Mouse (Mus musculus) CH12.LX (cell line): ENCODE data around the gene Pex1. TPM values are rescaled to one million over a fixed set of nuclear protein-coding genes. Genes with fewer than 3 reads are reported as not detected.
A peak's percentile ranks its signal among the peaks of the same experiment; 100 is the strongest.

ENCODE experiments used
- DNase-seq: peaks from one replicate; pipeline ENCODE4 v3.0.0-alpha.2; 2013; ENCODE audit errors: extremely low read depth
- H3K27ac ChIP-seq: 2 replicates; pipeline ENCODE4 v1.5.1; 2012; ENCODE audit warnings: low read depth, mild to moderate bottlenecking, control low read depth, moderate library complexity; ENCODE audit not compliant: insufficient read depth
- H3K27me3 ChIP-seq: replicated peaks from 2 replicates; pipeline ENCODE3; 2012; ENCODE audit warnings: inconsistent platforms
- H3K36me3 ChIP-seq, 2 experiments: replicated peaks in 1 of 2; 2 replicates each; pipeline versions ENCODE3 to v1.6.1; 2012; ENCODE audit warnings: inconsistent platforms in 1 of 2, low read length in 1 of 2, mild to moderate bottlenecking in 1 of 2, mixed read lengths in 1 of 2, moderate library complexity in 1 of 2; ENCODE audit not compliant: control insufficient read depth in 1 of 2, insufficient read depth in 1 of 2
- H3K4me1 ChIP-seq, 2 experiments: 2 replicates each; pipeline ENCODE4 v1.6.1; 2012; ENCODE audit warnings: inconsistent platforms in 1 of 2, moderate library complexity in 1 of 2; ENCODE audit not compliant: insufficient read depth in 2 of 2, control insufficient read depth in 1 of 2
- H3K4me2 ChIP-seq: 2 replicates; pipeline ENCODE4 v1.6.1; 2012; ENCODE audit warnings: low read depth, mild to moderate bottlenecking, control low read depth; ENCODE audit not compliant: poor library complexity, insufficient read depth, severe bottlenecking
- H3K4me3 ChIP-seq, 3 experiments: fragments of 150-350 bp in 1 of 3; sonication (generic) in 1 of 3; replicated peaks in 1 of 3; 2 replicates each; pipeline versions ENCODE3 to v1.5.1; 2011 to 2012; ENCODE audit warnings: low read depth in 2 of 3, low read length in 2 of 3, mild to moderate bottlenecking in 2 of 3, moderate library complexity in 2 of 3, control low read depth in 1 of 3, improper control_type of control experiment in 1 of 3, inconsistent platforms in 1 of 3, mixed read lengths in 1 of 3; ENCODE audit not compliant: poor library complexity in 1 of 3
- H3K79me2 ChIP-seq: replicated peaks from 2 replicates; pipeline ENCODE4 v1.6.1; 2012; ENCODE audit warnings: mild to moderate bottlenecking, moderate library complexity; ENCODE audit not compliant: control insufficient read depth, poor library complexity, insufficient read depth, severe bottlenecking; ENCODE audit errors: extremely low read depth
- H3K9ac ChIP-seq: 2 replicates; pipeline ENCODE4 v1.6.1; 2012; ENCODE audit warnings: low read depth, mild to moderate bottlenecking, control low read depth, moderate library complexity; ENCODE audit not compliant: insufficient read depth
- H3K9me3 ChIP-seq: replicated peaks from 2 replicates; pipeline ENCODE3; 2012; ENCODE audit warnings: low read length, inconsistent platforms, mixed read lengths
- CHD1 ChIP-seq: IDR thresholded peaks from 2 replicates; pipeline ENCODE4 v1.6.1; 2012; ENCODE audit warnings: low read depth, low read length, improper control_type of control experiment, inconsistent platforms
- E2F4 ChIP-seq: IDR thresholded peaks from 2 replicates; pipeline ENCODE4 v1.6.1; 2011; ENCODE audit warnings: low read depth, low read length, improper control_type of control experiment; ENCODE audit not compliant: insufficient replicate concordance
- ELF1 ChIP-seq: IDR thresholded peaks from 2 replicates; pipeline ENCODE4 v1.6.1; 2014; ENCODE audit warnings: low read depth, mild to moderate bottlenecking, inconsistent platforms, low read length, improper control_type of control experiment
- MAFK ChIP-seq: IDR thresholded peaks from 2 replicates; pipeline ENCODE4 v1.6.1; 2011; ENCODE audit warnings: low read length, improper control_type of control experiment; ENCODE audit not compliant: insufficient replicate concordance
- MEF2A ChIP-seq: IDR thresholded peaks from 2 replicates; pipeline ENCODE4 v1.6.1; 2014; ENCODE audit warnings: low read depth, mild to moderate bottlenecking, inconsistent platforms, low read length, improper control_type of control experiment, borderline replicate concordance
- NRF1 ChIP-seq: IDR thresholded peaks from 2 replicates; pipeline ENCODE4 v1.6.1; 2014; ENCODE audit warnings: low read depth, mild to moderate bottlenecking, inconsistent platforms, low read length, improper control_type of control experiment, moderate library complexity
- SMC3 ChIP-seq: IDR thresholded peaks from 2 replicates; pipeline ENCODE4 v1.6.1; 2011; ENCODE audit warnings: low read depth, low read length, improper control_type of control experiment
- USF2 ChIP-seq: conservative IDR thresholded peaks from 2 replicates; pipeline ENCODE4 v1.6.1; 2011; ENCODE audit warnings: low read depth, low read length, improper control_type of control experiment
- ZMIZ1 ChIP-seq: IDR thresholded peaks from 2 replicates; pipeline ENCODE4 v1.6.1; 2012; ENCODE audit warnings: low read depth, mild to moderate bottlenecking, inconsistent platforms, low read length, improper control_type of control experiment
- ZNF384 ChIP-seq: IDR thresholded peaks from 2 replicates; pipeline ENCODE4 v1.6.1; 2012; ENCODE audit warnings: low read depth, low read length, improper control_type of control experiment, inconsistent platforms
- dilution Hi-C: fragments of 300-500 bp; cut with MboI; formaldehyde crosslinking; loops from 2 replicates; pipeline ENCODE4 v1.14.3; 2020; ENCODE audit warnings: low sequenced_read_pairs; ENCODE audit not compliant: extremely low pct_unique_long_range_greater_than_20kb, extremely low pct_ligation_motif_present
- in situ Hi-C: fragments of 300-500 bp; cut with MboI; formaldehyde crosslinking; loops from 3 replicates; pipeline ENCODE4 v1.14.3; 2019; ENCODE audit warnings: low sequenced_read_pairs, low pct_ligation_motif_present, low pct_unique_long_range_greater_than_20kb, mixed read lengths
- polyA plus RNA-seq: library from polyadenylated mRNA; unstranded; fragments of >175 nt; gene quantifications from 2 replicates; pipeline ENCODE4 v1.2.1, GENCODE M21; 2012; ENCODE audit warnings: low read depth; ENCODE audit not compliant: insufficient read length
- total RNA-seq, 2 experiments: library from RNA; depleted of rRNA; stranded (reverse); fragments of 300-350 nt in 1 of 2; fragments of >200 nt in 1 of 2; gene quantifications; 2 replicates each; pipeline ENCODE4 v1.2.3; 2012 to 2014

Pex1 gene
- total and polyA plus RNA-seq, 3 experiments: 8.4 to 14.4 (median 11.2) TPM

DNA sequence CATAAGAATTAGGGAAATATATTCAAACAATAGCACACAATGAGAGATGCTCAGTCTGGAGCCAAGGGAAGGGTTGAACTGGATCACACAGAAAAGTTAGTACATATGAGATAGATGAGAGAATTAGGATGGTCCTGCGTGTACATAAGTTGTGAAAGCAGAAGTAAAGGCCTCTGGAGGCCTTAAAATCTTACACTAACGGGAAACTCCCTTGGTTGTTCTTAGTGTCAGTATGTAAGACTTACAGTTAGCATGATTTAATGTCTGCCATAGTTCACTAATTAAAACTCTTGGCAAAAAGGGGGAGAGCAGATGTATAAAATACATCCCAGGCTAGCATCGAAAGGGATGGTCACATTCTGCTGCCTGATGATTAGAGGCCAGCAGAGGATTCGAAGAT is 57.9 kb downstream of the Pex1 start:
- Histone ChIP-seq H3K4me2 (no peak overlapping the region), H3K27me3 (no peaks in the 10 kb centered on the region), H3K4me1 (peaks cover 0 to 15% of the 10 kb centered on the region in 2 experiments; a peak in 2 of 4 replicates), H3K27ac (no peak overlapping the region), H3K36me3 (no peaks in the 10 kb centered on the region), H3K9me3 (peaks cover 1% of the 10 kb centered on the region), H3K79me2 (no peaks in the 10 kb centered on the region), H3K4me3 (no peak overlapping the region), H3K9ac (no peak overlapping the region)
- dilution Hi-C loops: no loop called here
- DNase-seq: peak; percentile 24
- TF ChIP-seq CHD1 (no peak), MEF2A (no peak)
- in situ Hi-C loops: no loop called here

DNA sequence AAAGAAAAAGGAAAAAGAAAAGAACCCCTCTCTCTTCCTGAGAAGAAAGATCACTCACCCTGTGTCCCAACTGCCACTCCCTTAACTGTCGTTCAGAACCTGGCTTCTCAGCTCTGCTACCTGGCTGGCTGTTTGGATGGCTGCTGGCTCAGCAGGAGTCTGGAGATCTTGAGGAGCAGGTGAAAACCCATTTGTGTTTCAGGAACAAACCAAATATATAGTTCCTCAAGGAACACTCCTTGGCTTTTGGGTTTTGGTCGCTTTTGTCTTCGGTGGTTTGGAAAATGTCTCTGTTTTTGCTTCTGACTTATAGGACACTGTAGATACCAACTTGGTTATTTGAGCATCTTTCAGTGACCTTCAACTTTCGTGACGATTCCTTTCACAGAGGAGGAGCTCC is 61.2 kb downstream of the Pex1 start, which contains the start of gene Gatad1:
Gatad1 (minus strand) TSS at position 101 of the 400 bp plus-strand sequence.
- no peak within 1 kb of the TSS for H3K9ac ChIP-seq
- TF ChIP-seq ELF1 (no peak), SMC3 (no peak), ZNF384 (no peak), MAFK (no peak), USF2 (no peak), NRF1 (no peak), E2F4 (no peak)
- TF ChIP-seq, all 38 proteins: peak for 0
- no peak within 1 kb of the TSS for H3K4me3 ChIP-seq
- H3K27me3 ChIP-seq: peaks cover 2% of the 10 kb centered on the region
- in situ Hi-C loops (no loop called here), dilution Hi-C loops (no loop called here)
- no peak within 1 kb of the TSS for H3K27ac ChIP-seq
- H3K4me1 ChIP-seq: peaks cover 0 to 15% of the 10 kb centered on the region in 2 experiments; a peak in 2 of 4 replicates
- no peak within 1 kb of the TSS for H3K4me2 ChIP-seq
- H3K79me2 ChIP-seq: no peaks in the 10 kb centered on the region
- H3K9me3 ChIP-seq: peaks cover 4% of the 10 kb centered on the region
- H3K36me3 ChIP-seq: no peaks in the 10 kb centered on the region
- DNase-seq: no peak

DNA sequence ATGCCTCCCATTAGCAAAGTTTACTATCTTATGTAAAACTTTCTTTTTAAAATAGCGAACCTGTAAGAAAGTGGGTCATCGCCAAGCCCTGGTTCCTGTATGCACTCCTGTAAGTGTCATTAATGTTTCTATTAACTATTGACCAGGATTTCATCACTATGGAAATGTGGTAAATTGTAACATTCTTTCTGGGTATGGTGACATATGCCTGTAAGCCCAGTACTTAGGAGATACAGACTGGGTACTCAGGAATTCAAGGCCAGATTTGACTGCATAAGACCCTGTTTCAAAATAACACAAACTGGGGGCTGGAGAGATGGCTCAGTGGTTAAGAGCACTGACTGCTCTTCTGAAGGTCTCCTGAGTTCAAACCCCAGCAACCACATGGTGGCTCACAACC is 69.4 kb downstream of the Pex1 start:
- TF ChIP-seq SMC3: no peak
- TF ChIP-seq ZMIZ1: no peak
- no peaks in the 10 kb centered on the region for H3K36me3 ChIP-seq
- no peak overlapping the region for H3K27ac ChIP-seq
- peaks cover 2% of the 10 kb centered on the region for H3K27me3 ChIP-seq
- no peak overlapping the region for H3K9ac ChIP-seq
- in situ Hi-C loops: no loop called here
- no peaks in the 10 kb centered on the region for H3K79me2 ChIP-seq
- H3K4me1 ChIP-seq: 0 out of 4 replicates have a peak, but pooled peaks cover 0 to 2% of the 10 kb centered on the region in 2 experiments
- dilution Hi-C loops: no loop called here
- H3K4me3 ChIP-seq: no peak overlapping the region
- no peak for DNase-seq
- no peak overlapping the region for H3K4me2 ChIP-seq
- H3K9me3 ChIP-seq: no peaks in the 10 kb centered on the region
